Mouse (Mus musculus): ENCODE data around the gene Fancd2os.

Fancd2os gene

GRCm38 (mm10) chr6:113608871-113609270, 8.4 kb upstream of the Fancd2os start:
- in situ Hi-C loops (cut with MboI, MseI): no loop called here

- in situ Hi-C loops (cut with MboI, MseI): no loop called here
Observed at GRCm38 (mm10) chr6:113605224-113605545, 4.7 kb upstream of the Fancd2os start.

GRCm38 (mm10) chr6:113604432-113605223, 4.1 kb upstream of the Fancd2os start, which contains the start of gene Brk1:
Brk1 (plus strand) TSS chr6:113604772.
- in situ Hi-C loops (cut with MboI, MseI): no loop called here

- in situ Hi-C loops (cut with MboI, MseI): no loop called here
Observed at GRCm38 (mm10) chr6:113603993-113604392, 3.5 kb upstream of the Fancd2os start.

GRCm38 (mm10) chr6:113602821-113603220, 2.3 kb upstream of the Fancd2os start:
- in situ Hi-C loops (cut with MboI, MseI): no loop called here

DNA sequence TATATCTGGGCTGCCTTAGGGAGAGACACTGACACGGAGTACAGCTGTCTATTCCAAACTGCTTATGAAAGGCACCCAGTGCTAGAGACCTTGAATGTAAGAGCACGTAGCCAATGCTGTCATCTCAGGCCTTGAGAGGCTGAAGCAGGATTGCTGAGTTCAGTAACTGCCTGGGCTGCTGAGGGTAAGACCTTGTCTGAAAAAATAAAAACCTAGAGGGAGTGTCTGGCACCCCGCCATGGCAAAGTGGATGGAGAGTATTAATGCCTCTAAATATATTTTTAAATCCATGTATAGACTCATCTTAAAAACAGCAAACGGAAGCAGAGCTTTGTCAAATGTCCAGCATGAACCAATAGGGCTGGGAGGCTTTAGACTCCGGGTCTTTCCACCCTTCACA, 682 bp downstream of the Fancd2os start:
- in situ Hi-C loops (cut with MboI, MseI): no loop called here

DNA sequence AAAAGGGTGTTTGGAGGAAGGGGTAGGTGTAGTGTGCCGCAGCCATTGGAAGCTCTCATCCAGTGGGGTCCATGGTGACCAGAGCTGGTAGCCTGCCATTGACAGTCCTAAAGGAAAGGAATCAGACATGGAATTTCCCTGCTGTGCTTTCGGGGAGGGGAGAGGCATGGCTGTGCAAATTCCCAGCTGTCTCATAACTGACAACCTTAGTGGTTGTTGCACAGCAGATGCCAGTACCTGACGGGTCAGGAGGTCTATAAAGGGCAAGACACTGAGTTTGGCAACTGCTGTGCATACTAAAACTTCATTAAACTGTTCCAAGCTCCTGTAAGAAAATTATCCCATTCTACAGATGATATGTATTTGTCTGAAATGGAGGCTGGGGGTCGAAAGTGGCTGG, 2.6 kb downstream of the Fancd2os start:
- in situ Hi-C loops (cut with MboI, MseI): no loop called here

GRCm38 (mm10) chr6:113592637-113593036, 7.9 kb downstream of the Fancd2os start:
- in situ Hi-C loops (cut with MboI, MseI): no loop called here

GRCm38 (mm10) chr6:113586466-113587183, 13.9 kb downstream of the Fancd2os start:
- in situ Hi-C loops (cut with MboI, MseI): loop anchor here in 1 of 2 experiments (10.0 kb wide), 1 partner anchor 778 kb away; no protein-coding TSS in a partner anchor

GRCm38 (mm10) chr6:113585065-113585464, 15.4 kb downstream of the Fancd2os start:
- in situ Hi-C loops (cut with MboI, MseI): loop anchor here in 1 of 2 experiments (10.0 kb wide), 1 partner anchor 780 kb away; no protein-coding TSS in a partner anchor

DNA sequence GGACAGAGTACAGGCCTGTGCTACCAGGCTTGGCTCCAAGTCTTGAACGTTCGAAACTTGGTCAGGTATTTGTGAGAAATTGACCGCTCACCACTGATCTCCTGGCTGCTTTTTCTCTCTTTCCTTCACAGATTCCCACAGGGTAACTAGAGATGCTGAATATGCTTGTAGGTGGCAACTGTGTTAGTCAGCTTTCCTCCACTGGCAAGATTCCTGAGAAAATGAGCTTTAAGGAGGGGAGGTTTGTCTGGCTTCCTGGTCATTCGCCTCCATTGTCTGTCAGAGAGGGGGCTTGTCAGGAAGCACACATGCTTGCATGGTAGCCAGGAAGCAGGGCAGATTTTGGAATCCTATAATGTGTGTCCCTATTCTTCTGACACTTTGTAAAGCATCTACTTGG, 17.5 kb downstream of the Fancd2os start:
- in situ Hi-C loops (cut with MboI, MseI): loop anchor here in 1 of 2 experiments (10.0 kb wide), 1 partner anchor 782 kb away; no protein-coding TSS in a partner anchor

GRCm38 (mm10) chr6:113579306-113579705, 21.2 kb downstream of the Fancd2os start:
- in situ Hi-C loops (cut with MboI, MseI): loop anchor here in 1 of 2 experiments (10.0 kb wide), 1 partner anchor 335 kb away; no protein-coding TSS in a partner anchor

DNA sequence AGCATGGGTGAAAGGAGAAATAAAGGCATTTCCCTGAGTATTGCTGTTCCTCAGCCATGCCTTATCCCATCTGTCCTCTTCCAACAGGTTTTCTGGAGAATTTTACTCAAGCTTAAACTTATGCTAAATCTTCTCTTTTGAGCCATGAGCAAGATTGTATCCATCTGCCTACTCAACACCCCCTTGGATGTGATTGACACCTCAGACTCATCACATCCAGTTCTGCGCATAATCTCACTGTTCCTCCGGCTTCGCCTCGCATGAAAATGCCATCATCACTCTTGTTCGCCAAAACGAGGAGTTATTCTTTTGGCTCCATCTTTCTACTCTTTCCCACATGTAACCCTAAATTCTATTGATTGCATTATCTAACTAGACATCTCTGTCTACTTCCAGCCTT, 24.5 kb downstream of the Fancd2os start:
- in situ Hi-C loops (cut with MboI, MseI): loop anchor here in 1 of 2 experiments (10.0 kb wide), 1 partner anchor 339 kb away; no protein-coding TSS in a partner anchor

DNA sequence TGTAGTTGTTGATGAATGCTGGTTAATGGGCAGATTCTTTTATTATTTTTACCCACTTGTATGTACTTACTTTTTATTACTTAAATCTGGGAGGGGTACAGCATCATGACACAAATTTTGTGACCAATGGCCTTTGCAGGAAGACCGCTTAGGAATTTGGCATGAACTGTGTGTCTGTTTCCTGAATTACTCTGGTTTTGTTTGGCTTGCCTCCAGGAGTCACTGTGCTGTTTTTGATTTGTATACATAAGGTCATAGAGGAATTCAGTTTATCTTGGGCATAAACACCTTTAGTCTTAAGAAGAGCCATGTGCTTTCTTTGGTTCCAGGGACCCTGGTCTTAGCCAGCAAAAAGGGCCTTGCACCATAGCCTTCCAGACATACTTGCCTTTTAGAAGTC, 36.0 kb downstream of the Fancd2os start:
- in situ Hi-C loops (cut with MboI, MseI): loop anchor here in 1 of 2 experiments (25.0 kb wide), 1 partner anchor 498 kb away; no protein-coding TSS in a partner anchor

GRCm38 (mm10) chr6:113559736-113560135, 40.8 kb downstream of the Fancd2os start:
- in situ Hi-C loops (cut with MboI, MseI): loop anchor here in 1 of 2 experiments (25.0 kb wide), 1 partner anchor 503 kb away; no protein-coding TSS in a partner anchor
